Mouse (Mus musculus): Measurements from ENCODE around the gene Sema6d.

Sema6d gene

GRCm38 (mm10) chr2:124651146-124651545, 561.4 kb downstream of the Sema6d start:
- no peak for DNase-seq (ENCODE audit: low spot score in 2 of 2)

DNA sequence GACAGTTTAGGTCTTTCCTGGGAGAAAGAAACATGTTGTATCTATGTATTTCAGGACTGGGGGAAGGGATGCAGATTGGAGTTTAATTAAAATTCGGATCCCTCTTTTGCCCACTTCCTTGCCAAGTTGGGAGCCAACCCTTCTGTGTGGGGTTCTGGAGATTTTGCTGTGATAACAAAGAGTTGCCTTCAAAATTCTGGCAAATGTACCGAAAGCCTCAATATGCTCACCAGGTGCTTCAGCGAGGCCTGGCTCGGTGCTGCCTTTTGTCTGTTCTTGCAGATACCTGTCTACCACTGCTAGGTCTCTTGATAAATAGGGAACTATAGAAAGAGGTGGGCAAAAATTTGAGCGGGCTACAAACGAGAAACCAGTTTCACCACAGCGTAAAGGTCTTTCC, 563.4 kb downstream of the Sema6d start:
- DNase-seq (ENCODE audit: low spot score in 2 of 2): no peak

DNA sequence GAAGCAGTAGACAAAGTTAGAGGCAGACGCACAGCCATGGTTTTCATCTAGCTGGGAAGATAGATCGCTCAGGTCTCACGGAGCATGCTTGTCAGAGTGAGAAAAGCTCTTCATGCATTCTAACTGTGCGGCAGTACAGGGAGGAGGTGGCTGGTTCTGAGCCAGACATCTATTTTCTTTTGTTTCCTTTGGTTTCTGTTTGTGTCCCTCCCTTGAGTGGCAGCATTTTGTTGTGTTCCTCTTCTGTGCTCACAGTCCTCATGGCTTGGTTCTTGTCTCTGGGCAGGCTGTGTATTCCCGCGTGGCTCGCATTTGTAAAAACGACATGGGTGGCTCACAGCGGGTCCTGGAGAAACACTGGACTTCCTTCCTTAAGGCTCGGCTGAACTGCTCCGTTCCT, 567.6 kb downstream of the Sema6d start:
- no peak for DNase-seq (ENCODE audit: low spot score in 2 of 2)

DNA sequence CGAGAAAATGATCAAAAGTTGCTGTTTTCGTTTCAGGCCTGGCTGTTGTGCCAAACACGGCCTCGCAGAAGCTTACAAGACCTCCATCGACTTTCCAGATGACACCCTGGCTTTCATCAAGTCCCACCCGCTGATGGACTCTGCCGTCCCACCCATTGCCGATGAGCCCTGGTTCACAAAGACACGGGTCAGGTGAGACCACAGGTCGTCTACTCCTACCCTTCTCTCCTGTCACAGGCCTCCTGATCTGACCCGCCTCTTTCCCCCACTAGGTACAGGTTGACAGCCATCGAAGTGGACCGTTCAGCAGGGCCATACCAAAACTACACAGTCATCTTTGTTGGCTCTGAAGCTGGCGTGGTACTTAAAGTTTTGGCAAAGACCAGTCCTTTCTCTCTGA, 568.6 kb downstream of the Sema6d start:
- DNase-seq (ENCODE audit: low spot score in 2 of 2): no peak

DNA sequence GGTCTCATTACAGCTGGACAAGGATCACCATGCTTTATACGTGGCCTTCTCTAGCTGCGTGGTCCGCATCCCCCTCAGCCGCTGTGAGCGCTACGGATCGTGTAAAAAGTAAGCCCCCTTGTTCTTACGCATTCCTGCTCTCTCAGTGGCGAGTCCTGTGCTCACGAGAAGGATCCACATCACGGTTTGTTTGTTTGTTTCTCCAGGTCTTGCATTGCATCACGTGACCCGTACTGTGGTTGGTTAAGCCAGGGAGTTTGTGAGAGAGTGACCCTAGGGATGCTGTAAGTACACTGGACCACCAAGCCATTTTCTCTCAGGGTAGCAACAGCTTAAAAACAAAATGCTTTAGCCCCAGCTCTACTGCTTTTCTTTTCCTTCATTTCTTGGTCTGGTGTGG, 569.8 kb downstream of the Sema6d start:
- DNase-seq (ENCODE audit: low spot score in 2 of 2): no peak

GRCm38 (mm10) chr2:124660686-124661085, 570.9 kb downstream of the Sema6d start:
- DNase-seq (ENCODE audit: low spot score in 2 of 2): no peak

- no peak for DNase-seq (ENCODE audit: low spot score in 2 of 2)
Observed at GRCm38 (mm10) chr2:124661316-124661715, 571.5 kb downstream of the Sema6d start.

GRCm38 (mm10) chr2:124662257-124662656, 572.5 kb downstream of the Sema6d start:
- no peak for DNase-seq (ENCODE audit: low spot score in 2 of 2)

DNA sequence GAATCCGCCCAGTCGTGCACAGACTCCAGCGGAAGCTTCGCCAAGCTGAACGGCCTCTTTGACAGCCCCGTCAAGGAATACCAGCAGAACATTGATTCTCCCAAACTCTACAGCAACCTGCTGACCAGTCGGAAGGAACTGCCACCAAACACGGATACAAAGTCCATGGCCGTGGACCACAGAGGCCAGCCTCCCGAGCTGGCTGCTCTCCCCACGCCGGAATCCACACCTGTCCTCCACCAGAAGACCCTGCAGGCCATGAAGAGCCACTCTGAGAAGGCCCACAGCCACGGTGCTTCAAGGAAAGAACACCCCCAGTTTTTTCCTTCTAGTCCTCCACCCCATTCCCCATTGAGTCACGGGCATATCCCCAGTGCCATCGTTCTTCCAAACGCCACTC, 574.4 kb downstream of the Sema6d start:
- DNase-seq (ENCODE audit: low spot score in 2 of 2): no peak

DNA sequence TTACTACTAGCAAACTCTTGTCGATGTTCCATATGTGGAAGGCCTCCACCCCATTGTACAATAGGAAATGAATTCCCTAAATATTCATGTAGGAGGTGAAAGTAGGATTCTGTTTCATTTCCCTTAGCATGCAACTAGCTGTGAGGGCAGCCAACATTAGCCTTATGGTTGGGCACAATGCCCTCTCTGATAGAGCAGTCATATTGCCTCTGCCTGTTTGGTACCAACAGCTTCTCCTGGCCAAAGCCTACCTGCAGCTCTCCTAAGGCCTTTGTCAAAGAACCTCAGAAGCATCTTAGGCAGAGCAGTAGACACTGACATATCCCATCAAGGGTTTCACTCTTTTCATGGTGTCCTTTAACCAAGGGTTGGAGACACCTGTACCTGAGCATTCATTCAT, 578.7 kb downstream of the Sema6d start:
- no peak for DNase-seq (ENCODE audit: low spot score in 2 of 2)

- no peak for DNase-seq (ENCODE audit: low spot score in 2 of 2)
Observed at GRCm38 (mm10) chr2:124673117-124673516, 583.3 kb downstream of the Sema6d start.

GRCm38 (mm10) chr2:124684481-124684901, 594.7 kb downstream of the Sema6d start:
- DNase-seq (ENCODE audit: low spot score in 2 of 2): peak; percentile 16 to 38

- DNase-seq (ENCODE audit: low spot score in 2 of 2): no peak
Observed at GRCm38 (mm10) chr2:124690372-124690771, 600.6 kb downstream of the Sema6d start.

DNA sequence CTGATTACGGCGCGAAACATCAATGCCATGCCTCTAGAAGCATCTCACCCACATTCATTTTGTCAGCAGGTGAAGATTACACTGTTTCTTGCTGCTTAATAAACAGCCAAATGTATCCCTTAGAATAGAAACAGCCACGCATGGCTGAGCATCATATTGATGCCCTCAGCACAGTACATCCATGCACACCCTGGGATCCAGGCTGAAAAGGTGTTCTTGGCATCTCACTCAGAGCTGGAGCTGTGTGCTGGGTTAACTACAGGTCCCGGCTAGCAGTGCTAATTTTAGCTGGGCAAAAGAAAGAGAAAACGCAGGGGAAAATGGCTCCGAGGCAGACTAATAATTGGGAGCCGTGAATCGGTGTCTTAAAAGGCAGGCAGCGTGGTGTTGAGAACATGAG, 612.9 kb downstream of the Sema6d start:
- DNase-seq (ENCODE audit: low spot score in 2 of 2): no peak

DNA sequence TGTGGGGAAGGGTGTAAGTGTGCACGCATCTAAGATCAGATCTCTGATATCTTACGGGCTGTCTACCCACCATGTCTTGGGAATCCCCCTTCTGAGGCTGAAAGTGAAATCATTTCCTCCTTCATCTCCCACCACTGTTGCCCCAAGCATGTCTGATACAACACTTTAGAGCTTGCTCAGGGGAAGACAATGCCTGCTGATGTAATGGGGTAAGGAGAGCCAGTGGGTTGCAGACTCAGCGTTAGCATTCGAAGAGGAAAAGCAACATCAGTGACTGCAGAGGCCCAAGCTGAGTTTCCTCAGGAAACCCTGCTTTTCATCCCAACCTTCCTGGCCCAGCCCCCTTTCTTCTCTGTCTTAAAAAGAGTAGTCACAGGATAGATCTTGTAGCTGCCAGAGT, 615.2 kb downstream of the Sema6d start:
- DNase-seq (ENCODE audit: low spot score in 2 of 2): no peak

DNA sequence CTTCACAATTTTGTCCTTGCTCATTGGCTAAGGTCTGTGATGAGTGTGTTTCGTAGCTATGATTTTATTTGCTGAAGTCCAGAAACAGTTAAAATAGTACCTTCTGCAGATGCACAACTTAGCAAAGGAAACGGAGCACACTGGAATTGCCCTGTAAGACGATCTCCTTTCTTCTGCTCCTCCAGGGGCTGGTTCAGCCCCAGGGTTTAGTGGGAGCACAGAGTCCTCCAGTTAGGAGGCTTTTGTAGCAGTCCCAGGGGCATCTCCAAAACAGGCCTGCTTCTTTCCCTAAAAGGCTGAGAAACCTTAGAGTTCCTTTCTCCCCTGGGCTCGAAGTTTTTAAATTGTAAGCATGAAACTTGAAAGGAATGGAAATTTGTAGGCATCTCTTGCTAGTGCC, 616.0 kb downstream of the Sema6d start:
- DNase-seq (ENCODE audit: low spot score in 2 of 2): no peak

DNA sequence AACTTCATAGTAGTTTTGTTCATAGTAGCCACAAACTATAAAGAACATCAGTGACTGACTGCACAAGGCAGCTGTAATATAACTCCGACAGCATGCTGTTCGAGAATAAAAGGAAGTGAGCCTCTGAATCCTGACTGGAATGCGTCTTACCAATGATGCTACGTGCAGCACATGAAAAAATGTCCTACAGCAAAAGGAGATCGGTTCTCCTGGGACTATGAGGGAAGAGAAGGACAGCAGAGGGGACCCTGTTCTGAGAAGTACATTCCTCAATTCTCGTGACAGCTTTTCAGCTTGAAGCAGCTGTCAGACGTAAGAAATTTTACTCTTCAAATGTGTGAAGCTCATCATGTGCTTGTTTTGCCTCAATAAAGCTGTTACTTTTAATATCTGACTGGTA, 617.1 kb downstream of the Sema6d start:
- no peak for DNase-seq (ENCODE audit: low spot score in 2 of 2)
